ENCODE assay signal across 8 mouse cellular contexts in the genomic region with DNA sequence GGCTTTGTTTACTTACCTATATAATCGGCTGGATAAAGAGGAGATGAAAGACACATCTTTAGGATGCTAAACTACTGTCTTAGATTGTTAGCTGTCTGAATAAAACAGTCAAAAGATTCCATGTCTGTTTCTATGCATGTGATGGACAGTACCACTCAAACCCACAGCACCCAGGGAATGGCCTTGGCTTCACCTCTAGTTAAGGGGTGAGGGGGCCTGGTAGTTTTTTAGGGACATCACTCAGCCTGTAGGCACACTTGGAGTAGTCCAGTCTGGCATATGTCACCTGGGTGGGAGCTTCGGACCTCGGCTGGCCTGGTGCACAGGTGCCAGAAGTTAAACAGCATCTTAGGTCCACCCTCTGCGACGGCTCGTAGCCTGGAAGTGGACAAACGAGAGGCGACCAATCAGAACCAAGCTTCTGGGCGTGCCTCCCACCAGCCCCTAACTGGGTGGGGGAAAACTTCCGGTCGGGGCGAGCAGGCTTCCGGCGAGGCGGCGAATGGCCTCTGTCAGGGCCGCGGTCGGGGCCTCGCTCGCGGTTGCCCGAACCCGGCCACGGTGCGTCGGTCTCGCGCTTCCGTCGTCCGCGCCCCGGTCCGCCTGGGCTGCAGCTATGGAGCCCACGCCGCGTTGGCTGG. TPM values are rescaled to one million over a fixed set of nuclear protein-coding genes. Genes with fewer than 3 reads are reported as not detected.
A peak's percentile ranks its signal among the peaks of the same experiment; 100 is the strongest.
DNase-seq lines count a peak whose midpoint lies in the region; ATAC-seq lines count a peak whose summit lies in the region.

TSS of gene Selenoo (plus strand) at position 478 of the 641 bp plus-strand sequence.

- 2% methylated on average over 29 of the region's 38 CpGs for WGBS in heart, embryonic 14.5 days
- 2% methylated on average over 38 of the region's 38 CpGs for WGBS in liver, embryonic 13.5 days (ENCODE audit: insufficient replicate concordance)
- under 1% methylated on average over 38 of the region's 38 CpGs for WGBS in stomach, embryonic 16.5 days

- H3K9me3 ChIP-seq in heart, embryonic 14.5 days (ENCODE audit: control insufficient read depth, low read length): no peaks in the 10 kb centered on the region
- no peaks in the 10 kb centered on the region for H3K9me3 ChIP-seq in liver, embryonic 13.5 days (replicated peaks)
- no peaks in the 10 kb centered on the region for H3K9me3 ChIP-seq in stomach, embryonic 16.5 days (replicated peaks; ENCODE audit: control insufficient read depth, low read length)

- H3K27ac ChIP-seq in brown adipose tissue, adult 24 weeks (replicated peaks; ENCODE audit: low read depth, low read length): peak within 1 kb of the TSS; percentile 74
- peak within 1 kb of the TSS; percentile 57 to 75 for H3K27ac ChIP-seq in heart, embryonic 14.5 days (replicated peaks in 1 of 2; ENCODE audit: control insufficient read depth in 1 of 2, insufficient read depth in 1 of 2, low read depth in 2 of 2, low read length in 2 of 2)
- H3K27ac ChIP-seq in liver, embryonic 13.5 days: peak within 1 kb of the TSS; percentile 85
- H3K27ac ChIP-seq in stomach, embryonic 16.5 days (ENCODE audit: low read length): peak within 1 kb of the TSS; percentile 78

- ATAC-seq in heart, embryonic 14.5 days (ENCODE audit: insufficient number of reproducible peaks, insufficient read depth, low FRiP score, low read depth): peak; percentile 91
- peak; percentile 92 for ATAC-seq in liver, embryonic 13.5 days (ENCODE audit: low read depth)
- peak; percentile 94 for ATAC-seq in stomach, embryonic 16.5 days (ENCODE audit: insufficient read depth, low FRiP score)

- H3K9ac ChIP-seq in heart, embryonic 14.5 days (ENCODE audit: low read length): peak within 1 kb of the TSS; percentile 92
- H3K9ac ChIP-seq in liver, embryonic 13.5 days: peak within 1 kb of the TSS; percentile 95
- H3K9ac ChIP-seq in stomach, embryonic 16.5 days (ENCODE audit: low read length): peak within 1 kb of the TSS; percentile 98

- H3K4me1 ChIP-seq in brown adipose tissue, adult 24 weeks (ENCODE audit: control insufficient read depth, insufficient read depth, insufficient read length, low read length): peaks cover 6% of the 10 kb centered on the region; the same call in 1 of the 2 replicates
- peaks cover 3 to 7% of the 10 kb centered on the region in 2 experiments; a peak in 3 of 4 replicates for H3K4me1 ChIP-seq in heart, embryonic 14.5 days (ENCODE audit: control insufficient read depth in 2 of 2, insufficient read depth in 2 of 2, low read length in 2 of 2)
- peaks cover 27% of the 10 kb centered on the region for H3K4me1 ChIP-seq in liver, embryonic 13.5 days (replicated peaks)
- H3K4me1 ChIP-seq in stomach, embryonic 16.5 days (ENCODE audit: control insufficient read depth, insufficient read depth, low read length): peaks cover 15% of the 10 kb centered on the region

- peak; percentile 83 for DNase-seq in CD4-positive helper T cell, adult 2 months (ENCODE audit: low read depth, low spot score)
- DNase-seq in fibroblast of lung, adult 2 months (ENCODE audit: low read depth): peak; percentile 76
- DNase-seq in kidney, postnatal 14 days: peak; percentile 95
- DNase-seq in liver, embryonic 13.5 days: peak; percentile 83
- peak; percentile 90 for DNase-seq in neural tube, embryonic 10.5 days (ENCODE audit: extremely low spot score, low spot score)

- H3K27me3 ChIP-seq in heart, embryonic 14.5 days (ENCODE audit: control insufficient read depth, insufficient read depth, low read length): no peaks in the 10 kb centered on the region
- H3K27me3 ChIP-seq in liver, embryonic 13.5 days: no peaks in the 10 kb centered on the region
- no peaks in the 10 kb centered on the region for H3K27me3 ChIP-seq in stomach, embryonic 16.5 days (ENCODE audit: control insufficient read depth, insufficient read depth, low read length)

- H3K36me3 ChIP-seq in heart, embryonic 14.5 days (ENCODE audit: control insufficient read depth, insufficient read depth, low read length): peaks cover 48% of the 10 kb centered on the region
- H3K36me3 ChIP-seq in liver, embryonic 13.5 days: peaks cover 39% of the 10 kb centered on the region
- H3K36me3 ChIP-seq in stomach, embryonic 16.5 days (ENCODE audit: control insufficient read depth, insufficient read depth, low read length): peaks cover 12% of the 10 kb centered on the region

- peak within 1 kb of the TSS; percentile 75 for H3K4me2 ChIP-seq in heart, embryonic 14.5 days (ENCODE audit: low read length)
- peak within 1 kb of the TSS; percentile 95 for H3K4me2 ChIP-seq in liver, embryonic 13.5 days
- H3K4me2 ChIP-seq in stomach, embryonic 16.5 days (ENCODE audit: low read depth, low read length): peak within 1 kb of the TSS; percentile 95

- H3K4me3 ChIP-seq in brown adipose tissue, adult 24 weeks (ENCODE audit: insufficient read depth, low read depth, low read length): peak within 1 kb of the TSS; percentile 85
- peak within 1 kb of the TSS; percentile 75 to 90 for H3K4me3 ChIP-seq in heart, embryonic 14.5 days (ENCODE audit: control insufficient read depth in 1 of 2, insufficient read depth in 1 of 2, low read depth in 1 of 2, low read length in 2 of 2)
- peak within 1 kb of the TSS; percentile 96 for H3K4me3 ChIP-seq in liver, embryonic 13.5 days (replicated peaks)
- peak within 1 kb of the TSS; percentile 94 for H3K4me3 ChIP-seq in stomach, embryonic 16.5 days (replicated peaks; ENCODE audit: low read length)

RNA-seq across cellular contexts. Expression of gene Selenoo, which starts in this region (rescaled TPM):
- 26.1 and 34.7 TPM in 2 replicates for polyA plus RNA-seq in brown adipose tissue, adult 24 weeks (2012; ENCODE audit: insufficient read depth, insufficient read length, missing spikeins)
- polyA plus RNA-seq in heart, embryonic 14.5 days (2014; fragmentation: Nextera tagmentation; extraction: Ambion mirVana): 14.0 and 16.4 TPM in 2 replicates
- polyA plus RNA-seq in liver, embryonic 13.5 days (2015; fragmentation: Nextera tagmentation; extraction: Ambion mirVana): 6.4 and 7.1 TPM in 2 replicates
- polyA plus RNA-seq in stomach, embryonic 16.5 days (2015; fragmentation: Nextera tagmentation; extraction: Ambion mirVana): 13.4 and 15.0 TPM in 2 replicates

Comparison
In these comparisons a context has a peak if more than half of its experiments do, and no peak if none do; other contexts are left out.
1. Peak in every context shown above with its lines: DNase-seq, ATAC-seq, H3K4me3 ChIP-seq and H3K27ac ChIP-seq.